Mouse (Mus musculus) CD4-positive helper T cell, adult 2 months (primary cell): ENCODE measurements around the gene Pde4dip.
A peak's percentile ranks its signal among the peaks of the same experiment; 100 is the strongest.

Experiments
- DNase-seq: peaks from one replicate; pipeline ENCODE4 v3.0.0-alpha.2; 2012; ENCODE audit warnings: low read depth, missing footprints, low spot score

The Pde4dip gene

GRCm38 (mm10) chr3:97689289-97689688 is 199.2 kb downstream of the Pde4dip start:
- DNase-seq, result no peak

- DNase-seq, result no peak
These were observed 202.0 kb downstream of the Pde4dip start for GRCm38 (mm10) chr3:97686372-97687117.

GRCm38 (mm10) chr3:97683560-97684195 is 204.8 kb downstream of the Pde4dip start:
- no peak for DNase-seq

GRCm38 (mm10) chr3:97682576-97682975 is 205.9 kb downstream of the Pde4dip start:
- no peak for DNase-seq

- DNase-seq, result no peak
These were observed 206.4 kb downstream of the Pde4dip start for GRCm38 (mm10) chr3:97682159-97682502.

GRCm38 (mm10) chr3:97681321-97682158 is 207.0 kb downstream of the Pde4dip start:
- peak; percentile 83 for DNase-seq

GRCm38 (mm10) chr3:97680631-97681320 is 207.7 kb downstream of the Pde4dip start:
- peak; percentile 86 for DNase-seq

- DNase-seq, result no peak
These were observed 210.1 kb downstream of the Pde4dip start for GRCm38 (mm10) chr3:97678416-97678815.

GRCm38 (mm10) chr3:97676126-97676525 is 212.4 kb downstream of the Pde4dip start:
- no peak for DNase-seq

GRCm38 (mm10) chr3:97674644-97675110 is 213.8 kb downstream of the Pde4dip start, which contains the start of gene Gm17651:
TSS of gene Gm17651 (minus strand) at chr3:97674694.
- no peak for DNase-seq

GRCm38 (mm10) chr3:97667093-97667675 is 221.3 kb downstream of the Pde4dip start:
- no peak for DNase-seq

GRCm38 (mm10) chr3:97666154-97666553 is 222.4 kb downstream of the Pde4dip start:
- DNase-seq, result no peak

GRCm38 (mm10) chr3:97665525-97665924 is 223.0 kb downstream of the Pde4dip start:
- no peak for DNase-seq

- DNase-seq, result peak; percentile 21
These were observed 227.3 kb downstream of the Pde4dip start for GRCm38 (mm10) chr3:97661206-97661605.

- DNase-seq, result no peak
These were observed 228.8 kb downstream of the Pde4dip start for GRCm38 (mm10) chr3:97659746-97660145.

GRCm38 (mm10) chr3:97658426-97659193 is 229.9 kb downstream of the Pde4dip start:
- DNase-seq, result no peak

- DNase-seq, result peak; percentile 98
These were observed 230.7 kb downstream of the Pde4dip start, which contains the start of gene Prkab2 for GRCm38 (mm10) chr3:97657655-97658411. TSS of gene Prkab2 (plus strand) at chr3:97658193.

- DNase-seq, result peak; percentile 37
These were observed 233.6 kb downstream of the Pde4dip start for GRCm38 (mm10) chr3:97654901-97655300.

GRCm38 (mm10) chr3:97653781-97654180 is 234.7 kb downstream of the Pde4dip start:
- DNase-seq, result no peak
